10 mouse cellular contexts compared by ENCODE assay signal in the genomic region with DNA sequence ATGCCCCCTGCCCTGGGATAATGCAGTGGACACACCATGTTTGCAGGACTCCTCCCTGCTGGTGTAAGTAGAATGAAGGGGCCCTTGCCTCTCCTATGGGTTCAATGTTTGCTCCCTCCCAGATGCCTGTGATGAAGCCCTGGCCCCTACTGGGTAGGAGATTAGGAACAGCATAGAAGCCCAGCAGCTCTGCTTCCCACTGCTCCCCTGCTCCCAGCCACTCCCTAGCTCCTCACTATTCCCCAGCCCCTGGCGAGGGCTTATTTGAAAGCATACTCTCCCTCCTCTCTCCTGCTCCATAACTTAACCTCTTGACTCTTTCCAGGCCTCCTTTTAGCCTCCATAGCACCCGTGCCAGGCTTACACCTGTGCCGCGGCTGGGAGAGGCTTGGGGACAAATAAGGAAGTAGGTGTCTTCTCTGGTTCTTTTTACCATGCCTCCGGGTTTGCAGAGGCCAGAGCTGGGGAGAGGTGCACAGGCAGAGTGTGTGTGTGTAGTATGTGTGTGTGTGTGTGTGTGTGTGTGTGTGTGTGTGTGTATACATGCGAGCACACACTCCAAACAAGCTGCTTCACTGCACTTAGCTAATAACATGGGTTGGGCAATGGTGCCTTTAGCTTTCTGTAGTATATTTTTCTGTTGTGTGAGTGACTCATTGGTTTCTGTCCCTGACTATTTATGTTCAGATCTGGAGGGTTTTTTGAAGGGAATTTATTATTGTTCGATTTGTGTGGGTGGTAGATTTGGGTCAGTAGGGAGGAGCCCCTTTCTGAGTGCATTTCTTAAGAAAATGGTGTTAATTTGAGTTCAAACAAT.
DNase-seq lines count a peak whose midpoint lies in the region; ATAC-seq and TF ChIP-seq lines count a peak whose summit lies in the region.
"Had no signal": no experiment of that assay in that cellular context is flagged by ENCODE, and none has a peak within 500 bp of the region (broad histone marks: within the 10 kb centered on the region; RNA-seq: fewer than 3 reads in every experiment).

No protein-coding gene starts in this region.

- H3K9me3 ChIP-seq in midbrain, embryonic 12.5 days = no peaks in the 10 kb centered on the region
- H3K9me3 ChIP-seq in midbrain, postnatal 0 days (ENCODE audit: low read length) = no peaks in the 10 kb centered on the region
- no peaks in the 10 kb centered on the region for H3K9me3 ChIP-seq in liver, postnatal 0 days (ENCODE audit: low read length)
- H3K9me3 ChIP-seq: limb, embryonic 13.5 days had no signal

- H3K4me2 ChIP-seq in midbrain, embryonic 12.5 days (replicated peaks) = no peak overlapping the region
- no peak overlapping the region for H3K4me2 ChIP-seq in midbrain, postnatal 0 days (ENCODE audit: low read depth, low read length, poor library complexity, severe bottlenecking)
- H3K4me2 ChIP-seq in liver, postnatal 0 days (ENCODE audit: low read depth, low read length) = no peak overlapping the region
- H3K4me2 ChIP-seq: limb, embryonic 13.5 days had no signal

- H3K4me3 ChIP-seq in kidney, adult 2 months (ENCODE audit: insufficient read depth, low read depth, low read length) = no peak overlapping the region
- no peak overlapping the region for H3K4me3 ChIP-seq in midbrain, embryonic 12.5 days
- no peak overlapping the region for H3K4me3 ChIP-seq in midbrain, postnatal 0 days (ENCODE audit: low read depth, low read length)
- no peak overlapping the region for H3K4me3 ChIP-seq in liver, postnatal 0 days (ENCODE audit: low read depth, low read length)
- H3K4me3 ChIP-seq: limb, embryonic 13.5 days had no signal

- H3K36me3 ChIP-seq in kidney, adult 2 months (ENCODE audit: control insufficient read depth, insufficient read depth, low read length) = peaks cover 4% of the 10 kb centered on the region
- H3K36me3 ChIP-seq in midbrain, embryonic 12.5 days = no peaks in the 10 kb centered on the region
- H3K36me3 ChIP-seq in midbrain, postnatal 0 days (ENCODE audit: insufficient read depth, low read length) = no peaks in the 10 kb centered on the region
- 0 out of 2 replicates have a peak, but pooled peaks cover 9% of the 10 kb centered on the region for H3K36me3 ChIP-seq in liver, postnatal 0 days (replicated peaks; ENCODE audit: insufficient read depth, low read length)

- WGBS in kidney, adult 2 months = 50% methylated on average over 7 of the region's 7 CpGs
- 69% methylated on average over 7 of the region's 7 CpGs for WGBS in midbrain, embryonic 12.5 days
- 67% methylated on average over 7 of the region's 7 CpGs for WGBS in midbrain, postnatal 0 days
- WGBS in liver, postnatal 0 days (ENCODE audit: insufficient replicate concordance) = 47% methylated on average over 7 of the region's 7 CpGs

- H3K27ac ChIP-seq in kidney, adult 2 months (ENCODE audit: insufficient read depth, low read depth, low read length) = 0 out of 2 replicates have a peak overlapping the region, but pooled peaks have one; percentile 2
- 0 out of 2 replicates have a peak overlapping the region, but pooled peaks have one; percentile 1 for H3K27ac ChIP-seq in midbrain, embryonic 12.5 days (replicated peaks)
- no peak overlapping the region for H3K27ac ChIP-seq in midbrain, postnatal 0 days (ENCODE audit: low read depth, low read length)
- H3K27ac ChIP-seq in liver, postnatal 0 days (ENCODE audit: low read depth) = no peak overlapping the region
- H3K27ac ChIP-seq: limb, embryonic 13.5 days had no signal

- ATAC-seq in midbrain, embryonic 12.5 days (ENCODE audit: low FRiP score, low read depth) = no peak
- ATAC-seq in midbrain, postnatal 0 days (ENCODE audit: low FRiP score) = no peak
- ATAC-seq in liver, postnatal 0 days = peak; percentile 24; the same call in 1 of the 2 replicates
- no peak for ATAC-seq in activated CD4-positive, CD25-positive, alpha-beta regulatory T cell, adult 4 months

- no peak for TF ChIP-seq EP300 in liver, postnatal 0 days (IDR thresholded peaks at IDR 0.05; ENCODE audit: low read depth)

- H3K9ac ChIP-seq in midbrain, embryonic 12.5 days (replicated peaks) = no peak overlapping the region
- H3K9ac ChIP-seq in midbrain, postnatal 0 days (replicated peaks; ENCODE audit: low read length, poor library complexity, severe bottlenecking) = no peak overlapping the region
- H3K9ac ChIP-seq in liver, postnatal 0 days (replicated peaks) = no peak overlapping the region
- H3K9ac ChIP-seq: limb, embryonic 13.5 days had no signal

- no peak for DNase-seq in kidney, adult 2 months
- DNase-seq in kidney, adult 18-20 months = no peak
- no peak for DNase-seq in midbrain, postnatal 0 days (ENCODE audit: low spot score)
- no peak for DNase-seq in liver, postnatal 0 days
- no peak for DNase-seq in adrenal gland, postnatal 25 days
- DNase-seq: gastrocnemius, postnatal 36 days; heart, postnatal 4 days had no signal

- peaks cover 25% of the 10 kb centered on the region for H3K4me1 ChIP-seq in kidney, adult 2 months (ENCODE audit: control insufficient read depth, insufficient read depth, low read length)
- peaks cover 28% of the 10 kb centered on the region for H3K4me1 ChIP-seq in midbrain, embryonic 12.5 days
- no peaks in the 10 kb centered on the region for H3K4me1 ChIP-seq in midbrain, postnatal 0 days (ENCODE audit: insufficient read depth, low read length)
- peaks cover 28% of the 10 kb centered on the region for H3K4me1 ChIP-seq in liver, postnatal 0 days (ENCODE audit: insufficient read depth)

- no peaks in the 10 kb centered on the region for H3K27me3 ChIP-seq in kidney, adult 2 months (replicated peaks; ENCODE audit: control insufficient read depth, insufficient read depth, low read length)
- no peaks in the 10 kb centered on the region for H3K27me3 ChIP-seq in midbrain, embryonic 12.5 days
- H3K27me3 ChIP-seq in midbrain, postnatal 0 days (ENCODE audit: insufficient read depth, low read length) = no peaks in the 10 kb centered on the region
- H3K27me3 ChIP-seq in liver, postnatal 0 days (ENCODE audit: insufficient read depth, low read length) = no peaks in the 10 kb centered on the region
- H3K27me3 ChIP-seq: limb, embryonic 13.5 days had no signal

- no peak for TF ChIP-seq CTCF in kidney, adult 2 months (conservative IDR thresholded peaks at IDR 0.05; ENCODE audit: insufficient read depth, insufficient read length, low read depth, low read length)
- TF ChIP-seq CTCF in midbrain, postnatal 0 days (IDR thresholded peaks at IDR 0.05) = no peak
- TF ChIP-seq CTCF in liver, postnatal 0 days (IDR thresholded peaks at IDR 0.05; ENCODE audit: low read depth) = no peak

- no peak for TF ChIP-seq POLR2A in kidney, adult 2 months (IDR thresholded peaks at IDR 0.05; ENCODE audit: low read depth, low read length)

Comparison
In these comparisons a context has a peak if more than half of its experiments do, and no peak if none do; other contexts are left out.
1. H3K27ac ChIP-seq: peak in kidney, adult 2 months (single experiment) and midbrain, embryonic 12.5 days (single experiment); none in midbrain, postnatal 0 days (single experiment) and liver, postnatal 0 days (single experiment).